Mouse (Mus musculus) erythroblast, embryonic 14.5 days (primary cell): ENCODE measurements at regions not wholly inside any gene's neighbourhood (a gene's known extent, or its start where the extent isn't known, plus 50 kb on each side); places are given as distances from the start of the nearest gene placed in this dataset.

Experiments
- GATA1 ChIP-seq: IDR thresholded peaks from 2 replicates; pipeline ENCODE4 v1.6.1; 2012; ENCODE audit warnings: low read length, inconsistent platforms, mixed read lengths
- TAL1 ChIP-seq: IDR thresholded peaks from 3 replicates; pipeline ENCODE4 v1.6.1; 2012; ENCODE audit warnings: low read length, inconsistent platforms, mixed read lengths

GRCm38 (mm10) chr11:24340677-24341076 lies 262.8 kb downstream of the Bcl11a start:
- TF ChIP-seq TAL1 (no peak), GATA1 (no peak)
